Mouse (Mus musculus): ENCODE data around the gene Cd79b.

GRCm38 (mm10) chr11:106267311-106267852 is 47.2 kb downstream of the Cd79b start:
- no peak for TF ChIP-seq CTCF (IDR thresholded peaks at IDR 0.05; ENCODE audit: insufficient read depth, low read length)
- TF ChIP-seq POLR2A (IDR thresholded peaks at IDR 0.05; ENCODE audit: borderline replicate concordance, extremely low read depth, low read depth, low read length) = no peak

Measured in lung, adult 2 months (tissue).